Mouse (Mus musculus) central nervous system, embryonic 14 days (tissue): ENCODE measurements around the gene Gm6676. TPM values are rescaled to one million over a fixed set of nuclear protein-coding genes. Genes with fewer than 3 reads are reported as not detected.

ENCODE experiments used
- polyA plus RNA-seq: library from polyadenylated mRNA; depleted of rRNA; stranded (reverse); fragments of >200 nt; gene quantifications from 2 replicates; pipeline ENCODE4 v1.2.3, GENCODE M21; 2012; rRNA removed

The Gm6676 gene
- 0.04 TPM in 1 of 2 replicates, not detected in the other for polyA plus RNA-seq

GRCm38 (mm10) chr14:7125312-7125711, at the start of gene Gm6676:
Gm6676 (minus strand) TSS chr14:7125412.

DNA sequence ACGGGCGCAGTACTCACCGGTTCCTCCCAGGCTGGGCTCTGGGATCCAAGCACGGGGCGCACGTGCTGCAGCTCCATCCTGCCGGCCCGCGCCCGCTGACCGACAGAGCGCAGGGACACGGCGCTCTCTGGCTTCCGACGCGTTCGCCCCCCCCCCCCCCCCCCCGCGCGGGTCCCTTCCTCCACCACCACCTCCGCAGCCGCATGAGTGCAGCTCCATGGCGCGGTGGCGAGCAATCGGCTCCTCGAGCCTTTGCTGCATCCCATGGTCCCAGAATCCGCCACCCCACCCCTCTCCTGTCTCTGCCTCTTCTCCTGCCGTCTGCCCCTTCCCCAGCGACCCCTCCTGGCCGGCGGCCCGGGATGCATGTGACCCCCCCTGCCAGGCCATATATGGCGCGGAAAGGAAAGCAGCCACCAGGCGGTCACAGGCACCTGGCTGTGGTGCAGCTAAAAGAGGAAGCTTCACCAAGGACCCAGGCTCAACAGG, 49.3 kb upstream of the Gm6676 start, which contains the start of gene Gm3512:
TSS of gene Gm3512 (minus strand) at position 51 of the 489 bp plus-strand sequence.

GRCm38 (mm10) chr14:7100521-7100920, 24.7 kb downstream of the Gm6676 start, which contains the start of gene Gm3696:
Gm3696 (minus strand) TSS chr14:7100621.

Other genes with a start within 250 kb of the Gm6676 start
- gene Gm3667, start 235.4 kb downstream of the Gm6676 start, polyA plus RNA-seq, result 7.7 and 8.2 TPM in 2 replicates
- not detected in 2 replicates for gene Gm6356, start 151.6 kb downstream of the Gm6676 start, polyA plus RNA-seq
- gene Gm10406, start 98.0 kb downstream of the Gm6676 start, polyA plus RNA-seq, result 6.8 and 8.0 TPM in 2 replicates
- 0.11 and 0.14 TPM in 2 replicates for gene Gm3685, start 80.4 kb downstream of the Gm6676 start, polyA plus RNA-seq
- 8.1 and 8.2 TPM in 2 replicates for gene Gm3696, start 24.8 kb downstream of the Gm6676 start, polyA plus RNA-seq
- 6.2 and 7.3 TPM in 2 replicates for gene Gm3512, start 49.1 kb upstream of the Gm6676 start, polyA plus RNA-seq
- 0.04 TPM in 1 of 2 replicates, not detected in the other for gene Gm16434, start 69.1 kb upstream of the Gm6676 start, polyA plus RNA-seq
- gene Gm3727, start 139.3 kb upstream of the Gm6676 start, polyA plus RNA-seq, result not detected in 2 replicates
- gene Gm3739, start 189.6 kb upstream of the Gm6676 start, polyA plus RNA-seq, result 6.0 and 6.2 TPM in 2 replicates
- not detected in 2 replicates for gene Gm5797, start 207.0 kb upstream of the Gm6676 start, polyA plus RNA-seq
- gene Gm8374, start 239.7 kb upstream of the Gm6676 start, polyA plus RNA-seq, result not detected in 2 replicates